Mouse (Mus musculus) thymus, postnatal 14 days (tissue): ENCODE data around the gene Cox14.
"Not testable (repeated sequence)": the region's sequence is repeated elsewhere in the genome, so short reads cannot be mapped to it uniquely, and the experiment has no call there.

Experiments used
- DNase-seq: peaks from one replicate; pipeline ENCODE4 v3.0.0; 2021

Cox14 gene

DNA sequence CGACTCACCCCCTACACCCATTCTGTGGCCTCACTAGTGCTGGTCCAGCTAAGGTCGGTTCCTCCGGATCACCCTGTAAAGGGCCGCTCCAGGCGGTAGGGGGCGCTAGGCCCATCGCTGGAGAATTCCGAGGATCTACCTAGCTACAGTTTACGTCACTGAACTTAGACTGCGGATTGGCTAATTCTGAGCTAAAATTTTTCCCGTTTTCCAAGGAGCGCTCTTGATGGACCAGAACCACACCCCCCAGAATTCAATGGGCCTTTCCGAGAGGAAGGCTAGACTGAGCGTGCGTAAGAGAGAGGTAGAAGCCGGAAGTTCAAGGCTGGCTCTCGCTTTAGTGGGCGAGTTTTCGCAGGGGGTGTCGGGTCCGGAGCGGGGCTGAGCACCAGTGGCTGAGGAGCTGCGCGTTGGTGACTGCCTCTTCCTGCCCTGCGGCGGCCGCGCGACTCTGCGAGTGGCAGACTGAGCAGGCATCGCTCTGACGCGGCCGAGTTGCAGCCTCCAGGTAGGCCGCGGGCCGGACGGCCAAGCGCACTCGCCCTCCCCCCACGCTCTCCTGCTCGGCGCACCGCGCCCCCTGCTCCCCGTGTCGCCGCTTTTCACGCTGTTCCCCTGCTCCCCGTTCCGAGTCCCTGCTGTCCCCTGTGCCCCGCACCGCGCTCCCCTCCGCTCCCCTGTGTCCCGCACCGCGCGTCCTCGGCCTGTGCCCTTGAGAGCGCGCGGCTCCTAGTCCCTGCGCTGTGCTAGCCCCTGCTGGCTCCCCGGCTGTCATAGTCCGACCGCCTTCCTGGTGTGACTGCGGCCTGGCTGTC lies at the start of gene Cox14:
Cox14 (plus strand) TSS at position 278 of the 815 bp plus-strand sequence.
- DNase-seq: peak; percentile 92

DNA sequence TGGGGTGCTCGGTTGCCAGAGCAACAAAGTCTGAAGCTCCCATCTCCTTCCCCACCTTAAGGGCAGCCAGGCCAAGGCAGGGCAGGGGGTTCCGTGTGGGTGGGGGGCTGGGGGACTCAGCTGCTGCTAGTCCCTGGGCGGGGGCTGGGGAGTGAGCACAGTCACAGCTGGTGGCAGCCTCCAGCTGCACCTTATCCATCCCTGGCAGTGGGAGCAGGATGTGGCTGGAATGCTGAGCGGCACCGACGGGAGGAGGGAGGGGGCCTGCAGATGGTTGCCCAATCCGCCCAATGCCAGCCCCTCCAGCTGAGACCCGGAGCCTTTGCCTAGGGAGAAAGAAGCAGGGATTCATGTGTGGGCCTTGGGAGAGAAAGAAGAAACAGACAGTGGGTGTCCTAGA lies 48.3 kb upstream of the Cox14 start:
- no peak for DNase-seq

DNA sequence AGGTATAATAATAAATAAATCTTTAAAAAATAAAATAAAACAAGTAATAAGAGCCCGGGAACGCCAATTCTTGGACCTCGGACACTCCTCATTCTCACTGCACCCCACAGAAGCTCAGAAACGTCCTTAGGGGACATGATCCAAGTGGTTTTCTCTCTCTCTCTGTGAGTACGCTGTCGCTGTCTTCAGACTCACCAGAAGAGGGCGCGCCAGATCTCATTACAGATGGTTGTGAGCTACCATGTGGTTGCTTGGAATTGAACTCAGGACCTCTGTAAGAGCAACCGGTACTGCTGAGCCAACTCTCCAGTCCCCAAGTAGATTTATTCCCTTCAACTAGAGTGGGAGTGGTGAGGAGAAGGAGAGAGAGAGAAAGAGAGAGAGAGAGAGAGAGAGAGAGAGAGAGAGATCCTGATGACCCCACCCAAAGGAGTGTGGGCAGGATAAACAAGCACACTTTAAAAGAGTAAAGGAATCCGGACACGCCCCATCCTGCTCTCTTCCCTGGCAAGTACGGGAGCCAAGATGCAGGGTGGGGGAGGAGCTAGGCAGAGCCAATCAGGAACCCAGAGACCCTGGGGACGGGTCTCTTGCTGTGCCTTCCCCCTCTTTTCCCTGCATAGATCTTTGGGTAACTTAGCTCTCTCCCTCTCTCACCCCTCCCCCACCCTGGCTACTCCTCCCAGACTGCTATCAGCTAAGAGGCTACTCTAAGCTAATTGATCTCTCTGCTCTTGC lies 47.2 kb upstream of the Cox14 start:
- peak; percentile 52 for DNase-seq

DNA sequence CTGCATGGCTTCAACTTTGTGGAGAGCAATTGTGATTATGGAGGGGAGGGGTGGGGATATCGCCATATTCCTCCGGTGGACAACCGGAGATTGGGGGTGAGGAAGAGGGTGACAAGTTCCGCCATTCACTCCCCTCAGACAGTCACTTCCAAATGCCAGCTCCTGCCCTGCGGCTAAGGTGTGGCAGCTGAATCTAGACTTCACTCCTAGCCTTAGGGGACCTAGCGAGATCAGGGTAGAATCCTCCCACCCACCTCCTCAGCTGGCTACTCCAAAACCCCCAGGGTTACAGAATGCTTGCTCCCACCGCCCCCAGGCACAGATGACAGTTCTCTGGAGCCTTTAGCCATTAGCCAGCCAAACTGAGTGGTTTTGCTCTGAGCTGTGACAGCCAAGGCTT lies 46.4 kb upstream of the Cox14 start:
- no peak for DNase-seq

DNA sequence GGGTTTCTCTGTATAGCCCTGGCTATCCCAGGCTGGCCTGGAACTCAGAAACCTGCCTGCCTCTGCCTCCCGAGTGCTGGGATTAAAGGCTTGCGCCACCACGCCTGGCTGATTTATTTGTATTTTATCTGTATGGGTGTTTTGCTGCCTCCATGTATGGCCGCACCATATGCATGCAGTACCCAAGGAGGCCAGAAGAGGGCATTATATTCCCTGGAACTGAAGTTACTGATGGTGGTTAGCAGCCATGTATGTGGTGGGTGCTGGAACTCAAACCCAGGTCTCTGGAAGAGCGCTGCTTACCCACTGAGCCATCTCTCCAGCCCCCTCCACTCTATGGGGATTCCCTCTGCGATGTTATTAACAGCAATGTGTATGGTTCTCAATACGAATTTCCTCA lies 42.5 kb upstream of the Cox14 start:
- DNase-seq: peak; percentile 36

DNA sequence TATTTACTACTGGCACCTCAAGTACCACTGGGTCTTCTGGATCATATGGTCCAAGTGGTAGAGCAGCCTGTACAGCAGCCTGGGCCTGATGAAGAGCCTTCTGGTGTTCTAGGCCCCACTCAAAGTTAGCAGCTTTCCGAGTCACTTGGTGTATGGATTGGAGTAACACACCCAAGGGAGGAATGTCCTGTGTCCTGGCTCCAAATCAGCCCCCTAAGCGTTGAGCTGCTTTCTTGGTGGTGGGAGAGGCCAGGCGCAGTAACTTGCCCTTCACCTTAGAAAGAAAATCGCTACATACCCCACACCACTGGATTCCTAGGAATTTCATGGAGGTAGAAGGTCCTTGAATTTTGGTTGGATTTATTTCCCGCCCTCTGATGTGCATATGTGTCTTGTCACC lies 41.3 kb upstream of the Cox14 start:
- DNase-seq: no peak

DNA sequence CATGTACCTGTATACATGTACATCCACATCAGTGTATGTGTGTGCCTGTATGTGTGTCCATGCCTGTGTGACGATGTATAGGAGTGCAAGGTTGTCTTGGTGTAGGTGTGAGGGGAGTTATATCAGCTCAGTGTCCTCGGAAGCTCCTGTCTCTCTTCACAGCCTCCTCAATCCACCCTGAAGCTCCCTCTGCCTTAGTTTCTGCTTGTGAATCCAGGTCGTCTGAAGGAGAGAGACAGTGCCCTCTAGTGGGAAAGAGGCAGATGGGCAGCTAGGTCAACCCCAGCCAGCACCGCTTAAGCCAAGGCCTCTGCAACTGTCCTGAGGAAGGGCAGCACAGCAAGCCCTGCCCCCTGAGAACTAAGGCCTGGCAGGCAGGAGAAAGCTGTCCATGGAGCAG lies 36.7 kb upstream of the Cox14 start:
- DNase-seq: peak; percentile 47

DNA sequence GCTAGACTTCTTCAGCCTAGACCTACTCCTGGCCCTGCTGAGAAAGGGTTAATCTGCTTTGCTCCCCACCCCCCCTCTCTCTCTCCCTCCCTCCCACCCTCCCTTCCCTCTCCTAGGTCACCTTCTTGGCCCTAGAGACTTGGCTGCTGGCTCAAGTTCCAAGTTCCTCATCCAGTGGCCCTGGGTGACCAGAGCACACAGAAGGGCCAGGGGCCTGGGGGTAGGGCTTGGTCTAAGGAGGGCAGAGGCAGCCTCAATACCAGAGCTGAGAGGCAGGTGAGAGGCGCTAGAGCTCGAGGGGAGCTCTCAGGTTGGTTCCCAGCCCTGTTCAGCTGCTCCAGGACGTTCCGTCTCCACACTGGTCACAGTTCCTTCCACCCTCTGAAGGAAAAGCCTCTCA lies 34.5 kb upstream of the Cox14 start:
- no peak for DNase-seq

DNA sequence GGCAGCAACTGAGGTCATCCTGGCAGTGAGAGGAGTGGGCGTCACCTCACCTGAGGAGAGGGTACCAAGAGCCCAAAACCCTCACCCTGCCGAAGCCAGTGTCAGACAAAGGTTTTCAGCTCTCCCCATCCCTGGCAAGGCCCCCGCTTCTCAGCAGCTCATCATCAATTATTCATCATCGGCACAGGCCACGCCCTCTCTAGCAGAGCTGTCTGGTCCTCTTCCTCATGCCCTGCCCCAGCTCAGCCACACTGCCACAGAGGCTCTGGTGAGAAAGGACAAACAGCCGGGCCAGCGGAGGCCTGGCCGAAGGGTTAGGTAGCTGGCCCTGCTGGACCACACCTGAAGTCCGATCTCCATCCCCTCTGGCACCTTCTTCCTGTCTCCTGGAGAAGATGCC lies 33.4 kb upstream of the Cox14 start:
- DNase-seq: no peak

DNA sequence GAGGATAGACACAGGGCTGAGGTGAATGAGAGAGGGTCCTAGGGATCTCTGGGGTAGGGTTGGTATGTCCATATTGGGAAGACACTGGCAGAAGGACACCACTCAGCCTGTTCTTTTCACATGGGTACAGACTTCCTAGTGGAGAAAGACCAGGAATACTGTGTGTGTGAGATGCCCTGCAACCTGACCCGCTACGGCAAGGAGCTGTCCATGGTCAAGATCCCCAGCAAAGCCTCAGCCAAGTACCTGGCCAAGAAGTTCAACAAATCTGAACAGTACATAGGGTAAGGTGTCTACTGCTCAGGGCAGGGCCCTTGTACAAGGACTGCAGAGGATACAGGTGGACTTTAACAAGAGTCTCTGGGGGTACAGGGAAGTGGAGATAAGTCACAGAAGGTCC lies 28.1 kb upstream of the Cox14 start:
- no peak for DNase-seq

DNA sequence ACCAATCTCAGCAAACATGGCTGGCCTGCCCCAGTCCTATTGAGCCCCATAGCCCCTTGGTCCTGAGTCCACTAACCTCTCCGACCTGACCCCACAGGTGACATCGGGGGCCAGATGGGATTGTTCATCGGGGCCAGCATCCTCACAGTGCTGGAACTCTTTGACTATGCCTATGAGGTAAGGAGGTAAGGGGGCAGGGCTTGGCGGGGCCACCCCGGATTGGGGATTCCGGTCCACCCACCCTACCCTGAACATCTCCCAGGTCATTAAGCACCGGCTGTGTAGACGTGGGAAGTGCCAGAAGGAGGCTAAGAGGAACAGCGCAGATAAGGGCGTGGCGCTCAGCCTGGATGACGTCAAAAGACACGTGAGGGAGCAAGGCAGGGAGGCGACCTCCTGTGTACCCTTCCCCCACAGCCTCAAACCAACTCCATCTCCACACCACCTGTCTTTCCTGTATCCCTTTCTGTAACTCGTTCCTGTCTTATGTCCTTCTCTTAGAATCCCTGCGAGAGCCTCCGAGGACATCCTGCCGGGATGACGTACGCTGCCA lies 26.8 kb upstream of the Cox14 start:
- no peak for DNase-seq

DNA sequence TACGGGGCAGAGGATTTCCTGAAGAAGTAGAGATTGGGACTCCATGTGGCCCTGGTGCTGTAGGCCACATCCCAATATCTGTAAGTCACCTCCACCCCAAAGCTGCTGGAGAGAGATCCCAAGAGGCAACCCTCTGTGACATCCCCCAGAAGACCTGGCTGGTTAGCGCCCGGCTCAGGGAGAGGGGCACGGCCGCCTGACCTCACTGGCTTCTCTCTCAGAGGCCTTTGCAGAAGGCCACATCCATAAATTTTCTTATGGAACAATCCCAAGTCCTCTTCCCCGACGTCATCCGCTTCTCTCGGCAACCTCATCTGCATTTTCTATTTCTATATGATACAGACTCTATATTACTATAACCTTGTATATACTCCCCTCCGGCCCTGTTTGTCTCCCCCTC lies 25.7 kb upstream of the Cox14 start:
- no peak for DNase-seq

DNA sequence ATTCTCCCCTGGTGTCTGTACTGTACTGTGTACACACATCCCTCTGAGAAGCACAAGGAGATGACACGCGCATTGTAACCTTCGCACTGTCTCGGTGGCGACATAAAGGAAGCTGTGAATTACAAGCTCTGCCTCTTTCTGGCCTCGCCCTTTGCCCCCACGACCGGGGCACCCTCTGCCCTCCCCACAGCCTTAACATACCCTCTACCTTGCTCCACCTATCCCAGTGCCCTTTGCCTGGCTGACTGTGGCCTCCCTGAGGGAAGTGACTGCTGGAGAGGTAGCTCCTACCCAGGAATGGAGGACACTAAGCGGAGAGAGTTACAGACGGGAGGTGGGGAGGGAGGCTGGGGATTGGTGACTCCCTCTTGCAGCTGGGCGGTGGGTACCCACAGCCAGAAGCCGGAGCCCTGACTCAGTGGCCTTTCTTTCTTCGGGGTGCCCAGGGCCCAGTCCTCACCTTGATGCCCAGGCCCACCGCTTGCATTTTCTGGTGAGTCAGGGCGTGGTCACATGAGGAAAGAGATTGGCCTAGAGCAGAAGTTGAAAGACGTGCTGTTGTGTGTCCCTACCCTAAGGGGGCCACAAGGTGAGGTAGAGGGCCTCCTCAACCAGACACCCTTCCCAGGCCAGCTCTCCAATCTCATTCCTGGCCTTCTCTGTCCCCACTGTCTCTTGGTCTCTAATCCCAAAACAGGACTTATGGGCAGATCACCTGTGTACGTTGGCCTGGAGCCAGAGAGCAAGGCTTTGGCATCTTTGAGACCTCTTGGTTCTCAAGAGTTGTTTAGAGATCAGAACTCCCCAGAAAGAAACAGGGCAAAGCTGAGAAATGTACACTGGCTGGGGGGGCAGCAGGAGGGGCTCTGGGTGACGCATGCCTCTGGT lies 25.0 kb upstream of the Cox14 start:
- no peak for DNase-seq

DNA sequence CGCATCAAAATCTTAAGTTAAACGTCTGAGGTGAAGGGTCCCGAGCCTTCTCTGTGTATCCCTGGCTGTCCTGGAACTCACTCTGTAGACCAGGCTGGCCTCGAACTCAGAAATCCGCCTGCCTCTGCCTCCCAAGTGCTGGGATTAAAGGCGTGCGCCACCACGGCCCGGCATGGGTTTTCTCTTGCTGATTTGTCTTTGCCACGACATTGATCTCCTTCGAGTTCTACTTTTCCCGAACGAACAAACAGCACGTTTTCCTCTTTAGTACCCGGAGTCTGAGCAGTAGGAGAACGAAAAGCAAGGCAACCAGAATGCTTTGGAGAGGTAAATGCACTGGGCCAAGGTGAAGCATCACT lies 23.8 kb upstream of the Cox14 start:
- not testable (repeated sequence) for DNase-seq

DNA sequence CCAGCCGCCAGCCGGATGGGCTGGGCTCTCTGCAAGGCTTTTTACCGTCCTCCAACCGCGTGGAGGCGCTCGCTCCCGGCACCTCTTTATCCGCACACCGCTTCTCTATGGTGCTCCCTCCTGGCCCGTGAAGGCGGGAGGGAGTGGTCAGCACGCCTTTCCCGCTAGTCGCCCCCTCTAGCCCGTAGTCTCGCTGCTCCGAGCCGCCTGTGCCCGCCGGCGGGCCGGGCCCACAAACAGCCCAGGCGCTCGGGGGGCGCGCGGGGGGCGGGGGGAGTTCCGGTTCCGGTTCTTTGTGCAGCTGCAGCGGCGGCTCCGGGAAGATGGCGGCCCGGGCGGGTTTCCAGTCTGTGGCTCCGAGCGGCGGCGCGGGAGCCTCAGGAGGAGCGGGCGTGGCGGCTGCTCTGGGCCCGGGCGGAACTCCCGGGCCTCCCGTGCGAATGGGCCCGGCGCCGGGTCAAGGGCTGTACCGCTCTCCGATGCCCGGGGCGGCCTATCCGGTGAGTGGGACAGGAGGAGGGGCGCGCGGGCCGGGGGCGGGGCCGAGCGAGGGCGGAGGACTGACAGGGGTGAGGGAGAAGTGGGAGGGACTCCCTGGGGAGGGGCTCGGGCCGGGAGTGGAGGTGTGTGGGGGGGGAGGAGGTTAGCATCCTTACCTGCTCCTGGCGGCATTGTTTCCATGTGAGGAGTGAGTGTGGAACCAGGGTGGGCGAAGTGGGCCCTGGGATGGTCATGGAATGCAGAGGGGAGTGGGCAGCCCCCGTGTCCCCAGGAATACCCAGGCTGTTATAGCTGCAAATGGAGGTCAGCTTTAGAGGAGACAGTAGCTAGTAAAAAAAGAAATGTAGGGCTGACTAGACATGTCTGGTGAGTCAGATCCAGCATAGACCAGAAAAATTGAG lies 23.2 kb upstream of the Cox14 start, which contains the start of gene Smarcd1:
Smarcd1 (plus strand) TSS at position 131 of the 902 bp plus-strand sequence.
- DNase-seq: peak; percentile 95

DNA sequence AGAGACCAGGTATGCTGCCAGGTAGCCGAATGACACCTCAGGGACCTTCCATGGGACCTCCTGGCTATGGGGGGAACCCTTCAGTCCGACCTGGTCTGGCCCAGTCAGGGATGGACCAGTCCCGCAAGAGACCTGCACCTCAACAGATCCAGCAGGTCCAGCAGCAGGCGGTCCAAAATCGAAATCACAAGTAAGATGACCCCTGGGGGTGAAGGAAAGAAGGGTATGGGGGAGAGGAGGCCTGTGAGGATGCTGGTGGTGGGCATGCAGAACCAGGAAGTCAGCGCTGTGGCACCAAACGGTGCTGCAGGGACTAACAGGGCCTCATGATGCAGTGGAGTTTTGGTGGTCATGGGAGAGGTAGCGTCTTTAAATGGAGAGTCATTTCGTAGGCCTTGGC lies 22.3 kb upstream of the Cox14 start:
- DNase-seq: no peak

DNA sequence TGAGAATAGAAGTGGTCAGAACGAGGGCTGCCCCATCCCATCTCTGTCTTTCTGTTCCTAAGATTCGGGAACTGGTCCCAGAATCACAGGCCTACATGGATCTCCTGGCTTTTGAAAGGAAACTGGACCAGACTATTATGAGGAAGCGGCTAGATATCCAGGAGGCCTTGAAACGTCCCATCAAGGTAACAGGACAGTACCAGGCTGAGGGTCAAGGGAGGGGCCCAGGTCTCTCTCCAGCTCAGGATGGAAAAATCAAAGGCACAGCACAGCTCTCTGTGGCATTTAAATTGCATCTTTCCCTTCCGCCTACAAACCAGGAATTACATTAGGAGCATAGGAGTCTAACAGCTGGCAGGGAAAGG lies 21.8 kb upstream of the Cox14 start:
- DNase-seq: no peak

DNA sequence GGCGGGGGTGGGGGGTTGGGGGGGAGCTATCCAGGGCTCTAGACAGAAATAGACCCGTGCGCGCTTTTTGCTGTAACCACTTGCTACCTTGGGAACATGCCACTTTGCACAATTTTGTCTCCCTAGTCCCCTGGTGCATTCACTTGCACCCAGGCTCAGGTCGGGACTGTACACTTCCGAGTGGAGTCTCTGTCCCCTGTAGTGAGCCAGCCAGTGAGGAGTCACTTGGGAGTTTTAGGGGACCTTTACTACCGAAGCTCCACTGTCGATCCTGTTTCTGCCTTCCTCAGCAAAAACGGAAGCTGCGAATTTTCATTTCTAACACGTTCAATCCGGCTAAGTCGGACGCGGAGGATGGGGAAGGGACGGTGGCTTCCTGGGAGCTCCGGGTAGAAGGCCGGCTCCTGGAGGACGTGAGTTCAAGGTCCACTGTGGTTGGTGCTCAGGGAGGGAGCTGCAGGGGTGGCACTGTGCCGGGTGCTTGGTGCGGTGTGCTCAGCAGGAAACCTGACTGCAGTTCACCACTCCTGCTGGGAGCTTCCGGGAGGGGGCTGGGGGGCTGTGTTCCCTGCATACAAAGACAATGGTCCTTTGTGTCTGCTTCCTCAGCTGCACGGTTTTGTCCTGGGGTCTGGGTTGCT lies 21.3 kb upstream of the Cox14 start:
- DNase-seq: no peak

DNA sequence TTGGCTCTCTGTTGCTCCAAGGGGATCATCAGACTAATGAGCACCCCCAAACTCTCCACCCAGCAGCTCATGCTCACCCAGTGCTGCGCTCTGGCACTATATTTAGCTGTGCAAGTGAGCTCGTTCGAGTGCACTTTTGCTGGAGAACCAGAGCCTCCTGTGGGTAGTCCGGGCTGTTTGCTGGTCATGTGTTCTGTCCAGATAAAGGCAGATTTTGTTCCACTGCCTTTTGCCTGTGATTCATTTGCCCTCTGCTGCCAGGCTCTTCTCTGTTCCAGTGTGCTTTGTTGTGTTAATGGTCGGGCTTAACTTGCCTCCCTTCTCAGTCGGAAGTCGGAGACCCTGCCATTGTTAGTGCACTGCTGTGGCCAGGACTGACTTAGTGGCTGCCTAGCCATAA lies 20.5 kb upstream of the Cox14 start:
- DNase-seq: no peak

DNA sequence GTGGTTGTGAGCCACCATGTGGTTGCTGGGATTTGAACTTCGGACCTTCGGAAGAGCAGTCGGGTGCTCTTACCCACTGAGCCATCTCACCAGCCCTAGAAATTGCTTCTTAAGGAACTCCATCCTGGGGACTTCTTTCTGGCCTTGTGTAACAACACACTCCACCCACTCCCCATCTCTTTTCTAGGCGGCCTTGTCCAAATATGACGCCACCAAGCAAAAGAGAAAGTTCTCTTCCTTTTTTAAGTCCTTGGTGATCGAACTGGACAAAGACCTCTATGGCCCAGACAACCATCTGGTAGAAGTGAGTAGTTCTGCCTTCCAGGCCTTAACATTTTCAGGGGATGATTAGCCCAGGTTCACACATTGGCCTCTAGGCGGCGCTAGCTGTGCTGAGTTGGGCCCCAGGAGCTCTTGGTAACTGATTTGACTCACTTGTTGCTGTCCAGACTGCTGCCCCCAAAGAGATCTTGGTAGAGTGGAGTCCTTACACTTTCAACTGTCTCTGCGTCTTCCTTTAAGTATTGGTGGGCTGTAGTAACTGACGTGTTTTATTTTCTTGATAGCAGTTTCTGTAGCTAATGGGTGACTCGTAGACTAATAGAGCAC lies 19.9 kb upstream of the Cox14 start, which contains the start of gene Gm17349:
Gm17349 (minus strand) TSS at position 51 of the 609 bp plus-strand sequence.
- peak; percentile 47 for DNase-seq

DNA sequence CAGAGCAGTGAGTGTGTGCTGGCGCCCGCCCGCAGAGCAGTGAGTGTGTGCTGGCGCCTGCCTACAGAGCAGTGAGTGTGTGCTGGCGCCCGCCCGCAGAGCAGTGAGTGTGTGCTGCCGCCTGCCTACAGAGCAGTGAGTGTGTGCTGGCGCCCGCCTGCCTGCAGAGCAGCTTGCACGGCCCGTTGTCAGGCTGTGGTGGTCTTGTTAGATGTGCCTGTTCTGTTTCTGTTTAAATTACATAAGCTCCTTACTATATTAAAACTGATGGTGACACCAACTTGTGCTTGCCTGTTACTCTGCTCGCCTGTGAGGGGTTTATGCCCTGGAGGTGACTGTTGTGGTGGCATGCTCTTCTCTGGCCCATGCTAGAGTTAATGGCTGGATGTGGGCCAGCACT lies 17.2 kb upstream of the Cox14 start:
- DNase-seq: no peak
